Mouse (Mus musculus): Measurements from ENCODE around the gene Lrrc73.
A peak's percentile ranks its signal among the peaks of the same experiment; 100 is the strongest.

DNA sequence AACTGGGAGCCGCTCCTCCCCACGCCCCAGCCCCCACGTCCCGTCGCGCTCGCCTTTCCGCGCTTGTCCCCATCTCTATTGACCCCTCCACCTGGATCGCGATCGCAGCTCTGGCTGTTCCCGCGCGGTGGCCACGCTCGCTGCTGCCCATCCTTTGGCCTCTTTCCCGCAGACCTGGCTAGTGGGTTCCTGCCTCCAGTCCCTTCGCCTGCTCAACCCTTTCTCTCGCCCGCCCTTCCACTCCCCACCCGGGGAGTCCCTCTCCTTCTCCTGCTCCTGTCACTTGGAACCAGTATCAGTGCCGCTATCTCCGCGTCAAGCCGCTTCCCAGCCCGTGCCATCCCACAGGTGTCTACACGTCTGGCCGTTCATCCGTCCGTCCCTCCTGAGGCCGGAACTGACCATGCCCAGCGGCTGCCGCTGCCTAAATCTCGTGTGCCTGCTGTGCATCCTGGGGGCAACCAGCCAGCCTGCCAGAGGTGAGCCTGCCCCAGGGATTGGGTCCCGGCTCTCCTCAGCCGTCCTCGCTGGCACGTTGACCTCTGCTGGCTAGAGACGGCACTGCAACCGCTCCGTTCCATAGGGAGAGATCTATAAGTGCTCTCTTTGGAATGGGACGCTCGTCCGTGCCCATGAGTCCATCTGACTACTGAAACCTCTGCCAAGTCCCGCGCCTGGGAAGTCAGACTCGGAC is 45.0 kb downstream of the Lrrc73 start:
- no peak for TF ChIP-seq POLR2A (IDR thresholded peaks at IDR 0.05; ENCODE audit: extremely low read depth, insufficient read depth, low read length)
- peak; percentile 95 for TF ChIP-seq CTCF (IDR thresholded peaks at IDR 0.05; ENCODE audit: low read depth, low read length)

Data from liver, adult 2 months (tissue).